Mouse (Mus musculus) liver, embryonic 15.5 days (tissue): Measurements from ENCODE around the gene Galnt2. TPM values are rescaled to one million over a fixed set of nuclear protein-coding genes. Genes with fewer than 3 reads are reported as not detected.

Source experiments
- ATAC-seq: fragments of 200-750 bp; cut with Nextera tagmentation; 2 replicates; pipeline ENCODE4 v1.8.0; 2017; ENCODE audit warnings: moderate number of reproducible peaks, mild to moderate bottlenecking, moderate library complexity; ENCODE audit not compliant: insufficient read depth
- H3K27ac ChIP-seq: fragments of 300-500 bp; sonication (generic); replicated peaks from 2 replicates; pipeline ENCODE4 v1.5.1; 2015; ENCODE audit warnings: mild to moderate bottlenecking, inconsistent platforms
- H3K27me3 ChIP-seq: fragments of 300-500 bp; sonication (generic); 2 replicates; pipeline ENCODE4 v1.6.1; 2015; ENCODE audit warnings: mild to moderate bottlenecking, inconsistent platforms
- H3K36me3 ChIP-seq: fragments of 300-500 bp; sonication (generic); replicated peaks from 2 replicates; pipeline ENCODE4 v1.6.1; 2015; ENCODE audit warnings: moderate library complexity, mild to moderate bottlenecking, inconsistent platforms
- H3K4me1 ChIP-seq: fragments of 300-500 bp; sonication (generic); replicated peaks from 2 replicates; pipeline ENCODE4 v1.6.1; 2015; ENCODE audit warnings: inconsistent platforms
- H3K4me2 ChIP-seq: fragments of 300-500 bp; sonication (generic); 2 replicates; pipeline ENCODE4 v1.6.1; 2015; ENCODE audit warnings: moderate library complexity, mild to moderate bottlenecking, inconsistent platforms
- H3K4me3 ChIP-seq: fragments of 300-500 bp; sonication (generic); replicated peaks from 2 replicates; pipeline ENCODE4 v1.5.1; 2015; ENCODE audit warnings: mild to moderate bottlenecking, inconsistent platforms
- H3K9ac ChIP-seq: fragments of 300-500 bp; sonication (generic); 2 replicates; pipeline ENCODE4 v1.6.1; 2015; ENCODE audit warnings: moderate library complexity, mild to moderate bottlenecking, inconsistent platforms
- H3K9me3 ChIP-seq: fragments of 300-500 bp; sonication (generic); replicated peaks from 2 replicates; pipeline ENCODE4 v1.6.1; 2016; ENCODE audit warnings: inconsistent platforms
- WGBS: fragments of 180-500 bp; shearing (Covaris S2); methylation state at CpG from one replicate; pipeline ENCODE4 v1.1.7; 2015; ENCODE audit warnings: mixed read lengths; ENCODE audit not compliant: insufficient replicate concordance; 5-methylcytosine and 5-hydroxymethylcytosine counted together
- polyA plus RNA-seq: library from polyadenylated mRNA; unstranded; fragments of >200 nt; fragmentation: Nextera tagmentation; extraction: Ambion mirVana; gene quantifications from 2 replicates; pipeline ENCODE4 v1.2.1, GENCODE M21; 2015

The Galnt2 gene
- polyA plus RNA-seq, 1 experiment from 2014 or later = 17.0 TPM

GRCm38 (mm10) chr8:124281700-124282541 lies 50.7 kb downstream of the Galnt2 start:
- Histone ChIP-seq H3K4me1 (peaks cover 45% of the 10 kb centered on the region), H3K4me3 (no peak overlapping the region), H3K27ac (no peak overlapping the region), H3K9me3 (no peaks in the 10 kb centered on the region), H3K27me3 (no peaks in the 10 kb centered on the region), H3K4me2 (no peak overlapping the region), H3K36me3 (no peaks in the 10 kb centered on the region), H3K9ac (no peak overlapping the region)
- no peak for ATAC-seq
- 56% methylated on average over 11 of the region's 11 CpGs for WGBS

GRCm38 (mm10) chr8:124282878-124283630 lies 51.9 kb downstream of the Galnt2 start:
- peaks cover 40% of the 10 kb centered on the region for H3K4me1 ChIP-seq

GRCm38 (mm10) chr8:124283644-124284332 lies 52.6 kb downstream of the Galnt2 start:
- 57% methylated on average over 11 of the region's 11 CpGs for WGBS
- H3K9me3 ChIP-seq = no peaks in the 10 kb centered on the region
- no peaks in the 10 kb centered on the region for H3K36me3 ChIP-seq
- H3K27me3 ChIP-seq = no peaks in the 10 kb centered on the region
- H3K4me3 ChIP-seq = no peak overlapping the region
- peaks cover 32% of the 10 kb centered on the region for H3K4me1 ChIP-seq
- ATAC-seq = no peak
- H3K27ac ChIP-seq = no peak overlapping the region
- H3K9ac ChIP-seq = no peak overlapping the region
- no peak overlapping the region for H3K4me2 ChIP-seq

More at GRCm38 (mm10) chr8:124282878-124283630, 51.9 kb downstream of the Galnt2 start:
- WGBS = 66% methylated on average over 12 of the region's 12 CpGs
- Histone ChIP-seq H3K4me2 (no peak overlapping the region), H3K27ac (no peak overlapping the region), H3K36me3 (no peaks in the 10 kb centered on the region), H3K9me3 (no peaks in the 10 kb centered on the region), H3K9ac (no peak overlapping the region), H3K4me3 (no peak overlapping the region), H3K27me3 (no peaks in the 10 kb centered on the region)
- no peak for ATAC-seq

GRCm38 (mm10) chr8:124284333-124284711 lies 53.1 kb downstream of the Galnt2 start:
- H3K9ac ChIP-seq = no peak overlapping the region
- no peak overlapping the region for H3K4me3 ChIP-seq
- WGBS = 45% methylated on average over 6 of the region's 6 CpGs

GRCm38 (mm10) chr8:124284984-124285576 lies 53.9 kb downstream of the Galnt2 start:
- no peak overlapping the region for H3K27ac ChIP-seq
- WGBS = 60% methylated on average over 9 of the region's 9 CpGs

More at GRCm38 (mm10) chr8:124284333-124284711, 53.1 kb downstream of the Galnt2 start:
- no peaks in the 10 kb centered on the region for H3K27me3 ChIP-seq
- no peak overlapping the region for H3K4me2 ChIP-seq
- H3K36me3 ChIP-seq = no peaks in the 10 kb centered on the region
- no peak for ATAC-seq
- peaks cover 28% of the 10 kb centered on the region for H3K4me1 ChIP-seq
- H3K9me3 ChIP-seq = no peaks in the 10 kb centered on the region
- H3K27ac ChIP-seq = no peak overlapping the region

GRCm38 (mm10) chr8:124286461-124287124 lies 55.4 kb downstream of the Galnt2 start:
- Histone ChIP-seq H3K27ac (no peak overlapping the region), H3K9ac (no peak overlapping the region), H3K4me2 (no peak overlapping the region), H3K4me1 (peaks cover 20% of the 10 kb centered on the region), H3K27me3 (no peaks in the 10 kb centered on the region), H3K4me3 (no peak overlapping the region), H3K36me3 (no peaks in the 10 kb centered on the region), H3K9me3 (no peaks in the 10 kb centered on the region)
- 46% methylated on average over 4 of the region's 4 CpGs for WGBS
- no peak for ATAC-seq

More at GRCm38 (mm10) chr8:124284984-124285576, 53.9 kb downstream of the Galnt2 start:
- no peaks in the 10 kb centered on the region for H3K27me3 ChIP-seq
- H3K9me3 ChIP-seq = no peaks in the 10 kb centered on the region
- no peak for ATAC-seq
- no peak overlapping the region for H3K9ac ChIP-seq
- H3K36me3 ChIP-seq = no peaks in the 10 kb centered on the region
- no peak overlapping the region for H3K4me2 ChIP-seq
- peaks cover 21% of the 10 kb centered on the region for H3K4me1 ChIP-seq
- H3K4me3 ChIP-seq = no peak overlapping the region

- H3K9ac ChIP-seq = no peak overlapping the region
- no peak overlapping the region for H3K4me3 ChIP-seq
- no peaks in the 10 kb centered on the region for H3K36me3 ChIP-seq
- H3K27me3 ChIP-seq = no peaks in the 10 kb centered on the region
- no peak overlapping the region for H3K27ac ChIP-seq
- no peaks in the 10 kb centered on the region for H3K9me3 ChIP-seq
- no peak overlapping the region for H3K4me2 ChIP-seq
- ATAC-seq = no peak
- 35% methylated on average over 4 of the region's 4 CpGs for WGBS
- peaks cover 15% of the 10 kb centered on the region for H3K4me1 ChIP-seq
Observed at GRCm38 (mm10) chr8:124288215-124288864, 57.1 kb downstream of the Galnt2 start.

- Histone ChIP-seq H3K27ac (no peak overlapping the region), H3K4me3 (no peak overlapping the region)
- WGBS = 70% methylated on average over 5 of the region's 5 CpGs
Observed at GRCm38 (mm10) chr8:124289481-124290050, 58.4 kb downstream of the Galnt2 start.

GRCm38 (mm10) chr8:124290911-124291691 lies 59.9 kb downstream of the Galnt2 start:
- H3K27me3 ChIP-seq = no peaks in the 10 kb centered on the region
- no peak for ATAC-seq

More at GRCm38 (mm10) chr8:124289481-124290050, 58.4 kb downstream of the Galnt2 start:
- no peak overlapping the region for H3K9ac ChIP-seq
- H3K9me3 ChIP-seq = no peaks in the 10 kb centered on the region
- no peaks in the 10 kb centered on the region for H3K36me3 ChIP-seq
- H3K4me2 ChIP-seq = no peak overlapping the region
- H3K27me3 ChIP-seq = no peaks in the 10 kb centered on the region
- H3K4me1 ChIP-seq = peaks cover 19% of the 10 kb centered on the region
- ATAC-seq = no peak

More at GRCm38 (mm10) chr8:124290911-124291691, 59.9 kb downstream of the Galnt2 start:
- no peaks in the 10 kb centered on the region for H3K9me3 ChIP-seq
- WGBS = 79% methylated on average over 9 of the region's 9 CpGs
- no peak overlapping the region for H3K27ac ChIP-seq
- H3K9ac ChIP-seq = no peak overlapping the region
- H3K36me3 ChIP-seq = no peaks in the 10 kb centered on the region
- no peak overlapping the region for H3K4me3 ChIP-seq
- no peak overlapping the region for H3K4me2 ChIP-seq
- H3K4me1 ChIP-seq = peaks cover 19% of the 10 kb centered on the region; the same call in 1 of the 2 replicates
